Mouse (Mus musculus) c-Kit-positive CD71-negative TER-119-negative erythroid progenitor cells, embryonic 14.5 days (primary cell): Measurements from ENCODE around the gene Olfr205.
"Not testable (repeated sequence)": the region's sequence is repeated elsewhere in the genome, so short reads cannot be mapped to it uniquely, and the experiment has no call there.

ENCODE experiments used
- DNase-seq: peaks from one replicate; pipeline ENCODE4 v3.0.0-alpha.2; 2013; ENCODE audit warnings: low read depth

Olfr205 gene

DNA sequence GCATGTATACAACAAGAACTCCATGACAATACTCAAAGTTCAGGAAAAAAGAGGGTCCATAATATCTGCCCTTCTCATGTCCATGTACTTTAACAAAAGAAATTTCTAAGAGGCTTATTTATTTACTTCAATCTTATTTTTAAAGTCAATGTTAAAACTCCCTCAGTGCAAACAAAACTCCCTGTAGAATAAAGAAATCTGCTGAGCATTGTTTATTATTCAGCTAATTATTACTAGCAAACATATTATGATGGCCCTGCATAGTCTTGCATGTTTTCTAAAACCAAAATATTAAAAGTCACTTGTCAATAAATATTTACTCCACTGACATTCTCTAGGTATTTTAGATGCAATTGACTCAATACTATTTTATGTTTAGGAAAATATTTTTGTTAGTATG lies at the start of gene Olfr205:
Gene Olfr205, minus strand, starts transcription at position 101 of the 400 bp plus-strand sequence.
- DNase-seq: no peak

DNA sequence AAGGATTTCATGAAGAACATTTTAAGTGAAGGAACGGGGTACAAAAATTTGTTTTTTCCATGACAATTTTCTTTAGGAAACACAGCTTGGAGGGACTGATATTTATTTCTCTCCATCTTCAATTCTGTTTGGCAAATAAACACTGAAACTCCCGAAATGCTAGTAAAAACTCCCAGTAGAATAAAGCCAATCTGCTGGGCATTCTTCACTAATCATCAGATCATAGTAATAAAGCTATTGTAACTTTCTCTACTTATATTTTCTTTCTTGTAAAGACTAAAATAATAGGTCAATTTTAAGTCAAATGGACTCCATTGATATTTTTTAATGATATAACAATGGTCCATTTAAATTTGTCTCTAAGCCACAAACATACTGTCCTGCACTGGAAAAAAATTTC lies 33.0 kb upstream of the Olfr205 start, which contains the start of gene Olfr209:
Gene Olfr209, minus strand, starts transcription at position 101 of the 400 bp plus-strand sequence.
- DNase-seq: no peak

DNA sequence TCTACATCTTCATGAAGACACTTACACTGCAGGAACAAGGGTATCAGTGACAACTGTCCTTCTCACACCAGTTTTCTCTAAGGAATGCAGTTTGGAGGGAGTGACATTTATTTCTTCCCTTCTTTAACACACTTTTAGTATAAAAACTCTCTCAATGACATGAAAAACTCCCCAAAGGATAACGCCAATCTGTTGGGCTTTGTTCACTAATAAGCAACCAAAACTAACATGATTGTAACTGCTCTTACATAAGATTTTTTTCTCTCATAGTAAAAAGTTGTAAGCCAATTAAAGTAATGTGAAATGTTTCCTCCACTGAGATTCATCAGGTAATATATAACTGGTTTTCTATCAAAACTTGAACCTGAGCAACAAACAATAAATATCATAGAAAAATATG lies 18.2 kb upstream of the Olfr205 start, which contains the start of gene Olfr206:
Gene Olfr206, minus strand, starts transcription at position 101 of the 400 bp plus-strand sequence.
- DNase-seq: no peak

DNA sequence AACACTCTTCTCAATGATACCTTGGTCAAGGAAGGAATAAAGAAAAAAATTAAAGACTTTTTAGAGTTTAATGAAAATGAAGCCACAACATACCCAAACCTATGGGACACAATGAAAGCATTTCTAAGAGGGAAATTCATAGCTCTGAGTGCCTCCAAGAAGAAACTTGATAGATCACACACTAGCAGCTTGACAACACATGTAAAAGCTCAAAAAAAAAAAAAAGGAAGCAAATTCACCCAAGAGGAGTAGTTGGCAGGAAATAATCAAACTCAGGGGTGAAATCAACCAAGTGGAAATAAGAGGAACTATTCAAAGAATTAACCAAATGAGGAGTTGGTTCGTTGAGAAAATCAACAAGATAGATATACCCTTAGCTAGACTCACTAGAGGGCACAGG lies 7.7 kb downstream of the Olfr205 start:
- not testable (repeated sequence) for DNase-seq

DNA sequence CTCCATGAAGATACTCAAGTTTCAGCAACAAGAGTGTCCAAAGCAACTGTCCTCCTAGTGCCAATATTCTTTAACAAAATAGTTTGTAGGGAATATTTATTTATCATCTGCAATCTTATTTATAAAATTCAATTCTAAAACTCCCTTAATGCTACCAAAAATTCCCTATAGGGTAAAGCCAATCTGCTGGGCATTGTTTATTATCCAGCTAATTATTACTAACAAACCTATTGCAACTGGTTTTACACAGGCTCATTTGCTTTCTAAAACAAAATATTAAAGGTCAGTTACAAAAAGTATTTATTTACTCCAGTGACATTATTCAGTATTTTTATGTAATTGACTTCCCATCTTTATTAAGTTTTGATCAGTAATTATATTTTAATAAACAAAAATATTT lies 12.8 kb downstream of the Olfr205 start, which contains the start of gene Olfr204:
Gene Olfr204, minus strand, starts transcription at position 101 of the 400 bp plus-strand sequence.
- DNase-seq: no peak

DNA sequence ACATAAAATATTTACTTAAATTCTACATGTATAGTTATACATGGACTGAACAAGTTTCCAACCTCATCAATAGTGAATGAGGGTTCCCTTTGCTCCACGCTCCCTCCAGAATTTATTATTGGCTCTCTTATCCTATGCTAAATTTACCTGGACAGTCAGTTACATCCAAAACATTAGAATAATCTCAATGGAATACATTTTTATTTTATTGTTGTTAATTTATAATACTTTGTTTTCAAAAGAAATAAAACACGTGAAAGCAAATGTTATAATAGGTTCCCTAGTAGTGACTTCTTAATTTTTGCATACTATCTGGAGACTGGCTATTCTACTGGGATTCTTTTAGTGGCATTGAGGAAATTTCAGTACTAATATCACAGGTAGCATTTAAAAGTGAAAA lies 32.4 kb downstream of the Olfr205 start, which contains the start of gene Olfr203:
Gene Olfr203, plus strand, starts transcription at position 301 of the 400 bp plus-strand sequence.
- no peak for DNase-seq

DNA sequence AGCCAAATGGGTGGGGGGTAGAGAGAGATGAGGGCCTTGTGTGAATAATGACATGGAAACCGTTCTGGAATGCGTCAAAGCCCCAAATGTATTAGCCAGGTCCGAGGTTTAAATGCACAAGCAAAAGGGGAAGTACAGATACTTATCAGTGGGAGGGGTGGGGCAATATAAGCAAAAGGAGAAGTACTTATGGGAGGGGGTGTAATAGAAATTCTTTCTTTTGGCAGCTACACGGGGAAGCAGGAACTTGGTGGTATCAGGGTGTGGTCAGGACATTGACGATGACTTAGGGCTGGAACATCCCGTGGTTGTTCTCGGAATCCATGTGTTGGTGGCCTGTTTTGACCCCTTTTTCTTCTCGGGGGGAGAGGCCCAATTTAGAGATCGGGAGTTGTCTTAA lies 43.4 kb downstream of the Olfr205 start:
- DNase-seq: not testable (repeated sequence)

DNA sequence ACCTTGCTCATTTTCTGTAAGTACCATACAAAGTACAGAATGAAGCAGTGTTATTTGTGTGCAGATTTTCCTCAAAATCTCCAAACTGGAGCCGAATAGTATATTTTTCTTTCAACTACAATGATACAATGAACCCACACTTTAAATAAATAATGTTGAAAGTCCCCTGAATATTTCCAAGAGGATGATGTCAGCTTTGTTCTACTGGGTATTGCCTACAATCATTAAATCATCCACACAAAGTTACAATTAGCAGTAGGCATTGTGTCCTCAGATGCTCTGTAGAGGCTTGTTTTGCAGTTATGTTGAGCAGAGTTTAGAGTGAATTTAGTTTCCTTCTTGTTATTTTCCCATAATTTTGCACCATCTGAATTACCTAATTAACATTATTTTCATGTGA lies 44.2 kb downstream of the Olfr205 start, which contains the start of gene Olfr202:
Gene Olfr202, minus strand, starts transcription at position 101 of the 400 bp plus-strand sequence.
- no peak for DNase-seq

DNA sequence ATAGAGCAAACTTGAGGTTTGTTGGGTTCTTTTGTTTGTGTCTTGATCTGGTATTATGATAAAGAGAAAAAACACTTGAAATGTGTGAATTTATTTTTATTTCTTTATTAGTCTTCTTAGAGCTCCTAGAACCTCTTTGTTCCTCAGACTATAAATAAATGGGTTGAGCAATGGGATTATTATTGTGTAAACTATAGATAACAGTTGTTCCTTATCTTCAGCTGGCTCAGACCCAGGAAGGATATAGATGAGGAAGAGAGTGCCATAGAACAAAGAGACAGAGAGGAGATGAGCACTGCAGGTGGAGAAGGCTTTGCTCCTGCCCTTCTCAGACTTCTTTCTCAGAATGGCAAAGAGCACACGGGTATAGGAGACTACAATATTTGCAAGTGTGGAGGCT lies 47.5 kb downstream of the Olfr205 start:
- no peak for DNase-seq

DNA sequence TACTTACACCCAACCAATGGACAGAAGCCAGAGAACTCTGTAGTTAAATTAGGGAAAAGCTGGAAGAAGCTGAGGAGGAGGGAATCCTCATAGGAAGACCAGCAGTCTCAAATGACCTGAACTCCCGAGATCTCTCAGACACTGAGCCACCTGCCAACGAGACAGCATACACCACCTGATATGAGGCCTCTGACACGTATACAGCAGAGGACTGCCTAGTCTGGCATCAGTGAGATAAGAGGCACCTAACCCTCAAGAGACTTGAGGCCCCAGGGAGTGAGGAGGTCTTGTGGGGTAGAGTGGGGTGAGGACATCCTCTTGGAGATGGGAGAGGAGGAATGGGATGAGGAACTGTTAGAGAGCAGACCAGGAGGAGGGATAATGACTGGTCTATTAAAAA lies 50.4 kb downstream of the Olfr205 start:
- DNase-seq: no peak
